Mouse (Mus musculus): Measurements from ENCODE around the gene Jarid2.

GRCm38 (mm10) chr13:44904271-44904670 is 175.0 kb downstream of the Jarid2 start:
- no peak for TF ChIP-seq POLR2A (IDR thresholded peaks at IDR 0.05; ENCODE audit: borderline replicate concordance, insufficient read depth, low read length)
- no peak for TF ChIP-seq CTCF (IDR thresholded peaks at IDR 0.05; ENCODE audit: borderline replicate concordance, insufficient read depth, low read depth, low read length)

All from cerebellum, adult 2 months (tissue).